Mouse (Mus musculus): ENCODE results near the gene Tlr12. TPM values are rescaled to one million over a fixed set of nuclear protein-coding genes. Genes with fewer than 3 reads are reported as not detected.
"Not testable (repeated sequence)": the region's sequence is repeated elsewhere in the genome, so short reads cannot be mapped to it uniquely, and the experiment has no call there.

Tlr12 gene
- polyA plus RNA-seq (2015; fragmentation: Nextera tagmentation; extraction: Ambion mirVana): 2.2 and 2.4 TPM in 2 replicates

DNA sequence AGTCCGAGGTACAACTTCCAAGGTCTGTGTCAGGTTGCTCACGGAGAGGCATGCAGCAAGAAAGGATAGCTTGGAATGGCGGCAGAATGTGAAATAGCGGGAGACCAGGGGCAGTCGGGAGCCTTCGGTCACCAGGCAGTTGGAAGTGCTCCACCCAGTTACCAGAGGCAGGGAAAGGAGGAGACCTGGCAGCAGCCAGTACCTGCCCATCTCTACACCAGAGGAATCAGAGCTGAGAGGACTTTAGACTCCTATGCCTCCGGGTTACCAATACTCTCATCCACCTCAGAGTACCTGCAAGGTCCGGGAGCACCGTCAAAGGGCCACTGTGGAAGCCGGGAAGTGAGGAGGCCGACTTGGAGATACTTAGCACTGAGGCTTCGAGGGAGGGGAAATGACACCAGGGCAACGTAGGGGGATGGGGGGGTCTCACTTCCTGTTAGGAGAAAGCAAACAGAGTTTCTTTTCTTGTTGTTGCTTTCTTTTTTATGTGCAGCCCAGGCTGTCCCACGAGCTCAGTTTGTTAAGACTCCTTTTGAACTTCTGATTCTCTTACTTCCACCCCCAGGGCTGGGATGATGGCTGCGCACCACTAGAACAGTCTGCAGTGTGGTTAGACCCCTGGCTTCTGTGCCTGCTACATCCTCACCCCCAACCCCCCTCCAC lies at the start of gene Tlr12:
TSS of gene Tlr12 (minus strand) at position 374 of the 666 bp plus-strand sequence.
- Histone ChIP-seq H3K27me3 (replicated peaks) (no peaks in the 10 kb centered on the region), H3K27ac (peak within 1 kb of the TSS; percentile 48; the same call in 1 of the 2 replicates), H3K4me3 (replicated peaks) (no peak within 1 kb of the TSS), H3K9ac (no peak within 1 kb of the TSS), H3K4me2 (replicated peaks) (peak within 1 kb of the TSS; percentile 11; the same call in 1 of the 2 replicates), H3K9me3 (no peaks in the 10 kb centered on the region), H3K36me3 (no peaks in the 10 kb centered on the region), H3K4me1 (replicated peaks) (peaks cover 10% of the 10 kb centered on the region)
- 0 out of 2 replicates have a peak, but pooled peaks have one; percentile 18 for ATAC-seq
- WGBS: 44% methylated on average over 15 of the region's 15 CpGs

DNA sequence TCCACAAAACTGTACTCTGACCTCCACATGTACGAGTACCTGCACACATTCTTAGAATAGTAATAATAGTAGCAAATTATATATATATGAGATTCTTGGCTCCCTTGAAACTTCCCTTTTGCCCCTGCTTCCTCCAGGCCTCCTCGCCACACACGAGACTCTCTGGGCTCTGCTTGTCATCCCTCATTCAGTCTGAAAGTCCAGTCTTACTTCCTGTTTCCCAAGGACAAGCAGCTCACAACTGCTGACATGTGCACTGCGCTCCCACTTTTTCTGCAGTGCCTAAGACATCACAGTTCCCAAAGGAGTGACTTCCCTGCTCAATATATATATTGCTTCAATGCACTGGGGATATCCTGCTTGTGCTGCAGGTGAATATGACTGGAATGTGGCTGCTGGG lies 48.8 kb upstream of the Tlr12 start:
- H3K9ac ChIP-seq; H3K36me3 ChIP-seq; H3K4me3 ChIP-seq (replicated peaks); H3K4me2 ChIP-seq (replicated peaks); H3K27me3 ChIP-seq (replicated peaks); H3K27ac ChIP-seq; H3K9me3 ChIP-seq: not testable (repeated sequence)
- WGBS: 35% methylated on average over 4 of the region's 4 CpGs
- ATAC-seq: peak; percentile 65; the same call in 1 of the 2 replicates
- H3K4me1 ChIP-seq (replicated peaks): 0 out of 2 replicates have a peak, but pooled peaks cover 14% of the 10 kb centered on the region

DNA sequence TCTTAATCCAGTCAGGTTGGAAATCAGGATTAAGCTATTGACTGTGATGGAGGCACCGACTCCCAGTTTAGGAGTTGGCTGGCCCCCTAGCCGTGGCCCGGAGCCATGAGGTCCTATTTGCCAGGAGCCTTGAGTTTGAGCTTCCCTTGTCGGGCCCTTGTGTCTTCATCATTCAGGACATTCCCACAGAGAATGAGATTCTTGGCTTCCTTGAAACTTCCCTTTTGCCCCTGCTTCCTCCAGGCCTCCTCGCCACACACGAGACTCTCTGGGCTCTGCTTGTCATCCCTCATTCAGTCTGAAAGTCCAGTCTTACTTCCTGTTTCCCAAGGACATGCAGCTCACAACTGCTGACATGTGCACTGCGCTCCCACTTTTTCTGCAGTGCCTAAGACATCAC lies 47.9 kb upstream of the Tlr12 start:
- 50% methylated on average over 7 of the region's 7 CpGs for WGBS
- H3K4me3 ChIP-seq (replicated peaks); H3K27me3 ChIP-seq (replicated peaks); H3K4me2 ChIP-seq (replicated peaks); H3K9ac ChIP-seq; H3K9me3 ChIP-seq; H3K4me1 ChIP-seq (replicated peaks); H3K36me3 ChIP-seq; H3K27ac ChIP-seq: not testable (repeated sequence)
- ATAC-seq: peak; percentile 59; the same call in 1 of the 2 replicates

DNA sequence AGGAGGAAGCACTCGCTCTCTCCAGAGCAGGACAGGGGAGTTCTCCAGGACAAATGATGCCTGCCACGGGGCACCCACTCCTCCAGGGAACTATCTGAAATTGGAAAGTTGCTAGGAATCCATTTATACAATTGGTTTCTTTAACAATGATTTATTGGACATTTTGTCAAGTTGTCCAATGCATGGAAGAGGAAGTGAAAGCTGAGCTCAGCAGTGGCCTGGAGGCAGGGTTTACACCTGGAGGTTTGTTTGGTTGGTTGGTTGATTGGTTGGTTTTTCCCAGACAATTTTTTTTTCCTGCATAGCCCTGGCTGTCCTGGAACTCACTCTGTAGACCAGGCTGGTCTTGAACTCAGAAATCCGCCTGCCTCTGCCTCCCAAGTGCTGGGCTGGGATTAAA lies 45.6 kb upstream of the Tlr12 start:
- 64% methylated on average over 3 of the region's 3 CpGs for WGBS
- Histone ChIP-seq H3K27ac (no peak overlapping the region), H3K27me3 (replicated peaks) (no peaks in the 10 kb centered on the region), H3K36me3 (no peaks in the 10 kb centered on the region), H3K4me2 (replicated peaks) (no peak overlapping the region), H3K9ac (no peak overlapping the region), H3K4me1 (replicated peaks) (0 out of 2 replicates have a peak, but pooled peaks cover 2% of the 10 kb centered on the region), H3K9me3 (no peaks in the 10 kb centered on the region), H3K4me3 (replicated peaks) (no peak overlapping the region)
- no peak for ATAC-seq

DNA sequence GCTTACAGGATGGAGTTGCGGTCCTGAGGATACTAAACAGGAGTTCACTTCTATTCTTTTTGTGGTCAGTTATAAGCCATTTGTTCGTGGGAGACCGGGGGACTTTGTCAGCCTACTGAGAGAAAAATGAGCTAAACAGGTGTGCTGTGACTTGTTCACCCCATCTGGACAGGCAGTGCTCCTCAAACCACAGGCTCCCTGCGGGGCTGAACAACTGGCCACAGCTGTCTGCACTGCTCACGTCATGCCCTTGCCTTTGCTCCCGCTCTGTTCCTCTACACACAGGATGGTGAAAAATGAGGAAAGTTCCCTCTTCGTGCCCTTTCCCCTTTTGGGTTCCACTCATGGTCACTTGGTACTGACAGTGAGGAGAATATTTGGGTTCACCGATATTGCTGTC lies 42.6 kb upstream of the Tlr12 start:
- ATAC-seq: no peak
- H3K9me3 ChIP-seq: no peaks in the 10 kb centered on the region
- no peak overlapping the region for H3K9ac ChIP-seq
- H3K27me3 ChIP-seq (replicated peaks): no peaks in the 10 kb centered on the region
- no peak overlapping the region for H3K4me3 ChIP-seq (replicated peaks)
- 92% methylated on average over 8 of the region's 8 CpGs for WGBS
- no peaks in the 10 kb centered on the region for H3K36me3 ChIP-seq
- no peaks in the 10 kb centered on the region for H3K4me1 ChIP-seq (replicated peaks)
- H3K4me2 ChIP-seq (replicated peaks): no peak overlapping the region
- no peak overlapping the region for H3K27ac ChIP-seq

DNA sequence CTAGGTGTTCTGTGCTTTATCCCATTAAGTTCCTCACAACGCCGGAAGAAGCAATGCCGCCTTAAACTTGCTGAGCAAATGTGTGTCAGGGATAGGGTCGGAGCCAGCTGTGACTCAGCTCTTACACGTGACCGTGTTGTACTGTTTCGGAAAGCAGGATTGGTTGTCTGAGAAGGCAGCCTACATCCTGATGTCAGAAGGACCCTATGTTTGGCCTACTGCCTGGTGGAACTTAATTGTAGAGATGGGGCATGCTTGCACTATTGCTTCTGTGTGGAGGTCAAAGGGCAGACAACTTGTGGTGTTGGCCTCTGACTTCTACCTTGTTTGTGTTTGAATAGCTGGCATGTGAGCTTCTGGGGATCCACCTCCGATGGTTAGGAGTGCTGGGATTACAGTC lies 41.8 kb upstream of the Tlr12 start:
- H3K27ac ChIP-seq: no peak overlapping the region
- H3K9me3 ChIP-seq: no peaks in the 10 kb centered on the region
- H3K27me3 ChIP-seq (replicated peaks): no peaks in the 10 kb centered on the region
- H3K4me1 ChIP-seq (replicated peaks): no peaks in the 10 kb centered on the region
- no peak overlapping the region for H3K4me2 ChIP-seq (replicated peaks)
- WGBS: 82% methylated on average over 8 of the region's 8 CpGs
- no peak overlapping the region for H3K9ac ChIP-seq
- ATAC-seq: no peak
- no peaks in the 10 kb centered on the region for H3K36me3 ChIP-seq
- no peak overlapping the region for H3K4me3 ChIP-seq (replicated peaks)

DNA sequence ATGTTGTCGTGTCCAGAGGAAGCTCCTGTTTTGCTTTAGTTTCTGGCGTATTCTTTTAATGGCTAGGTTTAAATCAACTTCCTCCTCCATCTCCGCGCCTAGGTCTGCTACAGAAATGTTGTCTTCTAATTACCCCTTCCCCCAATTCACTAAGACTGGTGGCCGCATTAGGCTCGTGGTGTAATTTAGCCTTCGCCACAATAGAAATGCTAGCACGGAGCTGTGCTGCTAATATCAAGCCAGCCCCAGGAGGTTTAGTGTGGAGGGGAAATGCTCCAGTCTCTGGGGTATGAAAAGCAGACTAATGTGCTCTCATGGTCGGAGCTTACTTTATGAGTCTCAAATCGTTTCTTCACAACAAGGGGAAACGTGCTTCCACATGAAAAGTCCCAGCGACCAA lies 37.0 kb upstream of the Tlr12 start:
- peak overlapping the region; percentile 81 for H3K9ac ChIP-seq
- no peaks in the 10 kb centered on the region for H3K36me3 ChIP-seq
- no peak overlapping the region for H3K27ac ChIP-seq
- H3K9me3 ChIP-seq: no peaks in the 10 kb centered on the region
- H3K4me2 ChIP-seq (replicated peaks): peak overlapping the region; percentile 97
- whole genome bisulfite sequencing: 5% methylated on average over 12 of the region's 12 CpGs
- no peaks in the 10 kb centered on the region for H3K27me3 ChIP-seq (replicated peaks)
- no peak for ATAC-seq
- peak overlapping the region; percentile 74 for H3K4me3 ChIP-seq (replicated peaks)
- peaks cover 13% of the 10 kb centered on the region for H3K4me1 ChIP-seq (replicated peaks)

DNA sequence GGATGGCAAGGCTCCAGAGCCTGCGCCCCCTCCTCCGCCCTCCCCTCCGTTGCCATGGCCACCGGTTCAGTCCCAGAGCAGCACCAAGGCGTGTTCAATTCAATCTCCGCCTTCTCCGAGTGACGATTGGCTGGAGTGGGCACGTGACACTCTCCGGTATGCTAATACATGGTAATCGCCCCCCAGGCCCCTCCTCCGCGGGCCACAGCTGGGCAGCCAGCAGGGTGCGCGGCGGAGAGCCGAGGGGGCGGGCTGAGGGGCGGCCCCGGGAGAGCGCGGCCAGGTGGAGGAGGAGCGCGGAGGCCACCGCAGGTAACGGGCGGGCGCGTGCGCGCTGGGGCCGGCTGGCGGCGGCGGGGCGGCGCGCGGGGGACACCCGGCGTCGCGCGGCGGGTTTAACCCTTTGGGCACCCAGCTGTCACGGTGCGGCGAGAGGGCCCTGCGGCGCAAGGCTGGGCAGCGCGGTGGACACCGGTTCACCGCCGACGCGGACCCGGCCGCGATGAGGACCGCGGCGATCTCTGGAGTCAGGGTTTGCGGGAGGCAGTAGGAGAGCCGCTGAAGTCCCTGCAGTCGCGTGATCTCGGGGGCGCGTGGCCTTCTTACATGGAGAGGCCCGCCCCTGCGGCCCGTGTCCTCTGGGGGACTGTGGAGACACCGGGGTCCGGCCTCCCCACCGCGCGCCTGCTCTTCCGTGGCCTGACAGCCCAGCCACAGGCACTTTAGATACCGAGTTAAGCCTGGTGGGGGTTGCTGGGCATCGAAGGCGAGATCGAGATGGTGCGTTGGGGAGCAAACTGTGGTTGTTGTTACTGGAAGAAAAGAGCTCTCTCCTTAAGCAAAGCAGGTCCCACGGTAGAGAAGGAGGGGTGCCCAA lies 36.3 kb upstream of the Tlr12 start, which contains the start of gene Phc2:
TSS of gene Phc2 (plus strand) at position 198 of the 877 bp plus-strand sequence.
- peaks cover 13% of the 10 kb centered on the region for H3K4me1 ChIP-seq (replicated peaks)
- H3K27ac ChIP-seq: peak within 1 kb of the TSS; percentile 52
- ATAC-seq: peak; percentile 99
- peak within 1 kb of the TSS; percentile 97 for H3K4me2 ChIP-seq (replicated peaks)
- no peaks in the 10 kb centered on the region for H3K36me3 ChIP-seq
- under 1% methylated on average over 69 of the region's 85 CpGs for WGBS
- H3K9ac ChIP-seq: peak within 1 kb of the TSS; percentile 81
- no peaks in the 10 kb centered on the region for H3K9me3 ChIP-seq
- peak within 1 kb of the TSS; percentile 74 for H3K4me3 ChIP-seq (replicated peaks)
- no peaks in the 10 kb centered on the region for H3K27me3 ChIP-seq (replicated peaks)

DNA sequence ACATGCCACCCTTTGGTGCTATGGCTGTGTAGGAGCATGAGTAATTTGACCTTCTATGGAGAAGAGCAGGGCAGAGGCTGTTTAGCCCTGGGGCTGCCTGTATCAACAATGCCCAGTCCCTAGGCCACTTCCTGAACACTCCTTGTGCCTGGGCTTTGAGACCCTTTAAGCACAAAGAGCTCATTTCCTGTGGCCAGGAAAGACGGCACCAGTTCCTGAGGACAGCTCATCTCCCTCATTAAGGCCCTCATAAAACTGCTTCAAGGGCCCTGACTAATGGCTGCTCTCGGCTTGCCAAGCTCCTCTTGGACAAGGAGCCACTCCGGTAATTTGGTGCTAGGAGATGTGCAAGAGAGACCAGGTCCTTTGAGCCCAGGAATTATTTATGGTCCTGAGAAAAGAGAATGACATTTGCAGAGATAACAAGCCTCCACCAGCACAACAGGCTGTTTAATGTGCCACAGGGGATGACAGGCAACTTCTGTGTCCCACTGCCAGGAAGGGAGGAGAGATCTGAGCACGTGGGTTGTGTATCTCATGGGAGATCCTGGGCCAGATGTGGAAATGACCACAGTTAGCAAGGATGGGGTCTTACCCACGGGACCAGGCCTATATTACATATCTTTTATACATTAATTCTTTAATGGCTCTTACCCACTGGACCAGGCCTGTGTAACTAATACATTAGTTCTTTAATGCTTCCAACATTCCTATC lies 34.3 kb upstream of the Tlr12 start:
- no peak overlapping the region for H3K4me3 ChIP-seq (replicated peaks)
- H3K36me3 ChIP-seq: no peaks in the 10 kb centered on the region
- H3K9ac ChIP-seq: no peak overlapping the region
- H3K27ac ChIP-seq: peak overlapping the region; percentile 56
- H3K4me1 ChIP-seq (replicated peaks): peaks cover 23% of the 10 kb centered on the region
- 23% methylated on average over 5 of the region's 5 CpGs for WGBS
- no peak for ATAC-seq
- H3K4me2 ChIP-seq (replicated peaks): no peak overlapping the region
- no peaks in the 10 kb centered on the region for H3K9me3 ChIP-seq
- H3K27me3 ChIP-seq (replicated peaks): no peaks in the 10 kb centered on the region

DNA sequence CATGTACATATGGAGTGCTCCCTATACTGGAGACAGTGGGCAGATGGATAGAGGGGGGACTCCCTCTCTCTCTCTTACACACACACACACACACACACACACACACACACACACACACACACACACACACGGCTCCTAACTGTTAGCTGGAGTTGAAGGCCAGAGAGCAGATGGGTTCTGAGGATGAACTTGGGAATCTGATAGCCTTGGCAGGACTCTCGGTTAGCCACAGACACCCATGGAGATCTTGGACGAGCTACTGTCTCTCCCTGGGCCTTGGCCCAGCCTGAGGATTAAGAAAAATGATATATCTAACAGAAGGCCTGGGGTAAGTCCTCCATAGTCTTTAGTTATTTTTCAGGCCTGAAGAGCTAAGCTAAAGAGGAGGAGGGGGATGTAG lies 33.1 kb upstream of the Tlr12 start:
- ATAC-seq: no peak
- Histone ChIP-seq H3K36me3 (no peaks in the 10 kb centered on the region), H3K9me3 (no peaks in the 10 kb centered on the region), H3K4me3 (replicated peaks) (no peak overlapping the region), H3K27me3 (replicated peaks) (no peaks in the 10 kb centered on the region), H3K9ac (no peak overlapping the region), H3K4me2 (replicated peaks) (no peak overlapping the region), H3K4me1 (replicated peaks) (peaks cover 27% of the 10 kb centered on the region), H3K27ac (no peak overlapping the region)
- WGBS: 52% methylated on average over 3 of the region's 3 CpGs

DNA sequence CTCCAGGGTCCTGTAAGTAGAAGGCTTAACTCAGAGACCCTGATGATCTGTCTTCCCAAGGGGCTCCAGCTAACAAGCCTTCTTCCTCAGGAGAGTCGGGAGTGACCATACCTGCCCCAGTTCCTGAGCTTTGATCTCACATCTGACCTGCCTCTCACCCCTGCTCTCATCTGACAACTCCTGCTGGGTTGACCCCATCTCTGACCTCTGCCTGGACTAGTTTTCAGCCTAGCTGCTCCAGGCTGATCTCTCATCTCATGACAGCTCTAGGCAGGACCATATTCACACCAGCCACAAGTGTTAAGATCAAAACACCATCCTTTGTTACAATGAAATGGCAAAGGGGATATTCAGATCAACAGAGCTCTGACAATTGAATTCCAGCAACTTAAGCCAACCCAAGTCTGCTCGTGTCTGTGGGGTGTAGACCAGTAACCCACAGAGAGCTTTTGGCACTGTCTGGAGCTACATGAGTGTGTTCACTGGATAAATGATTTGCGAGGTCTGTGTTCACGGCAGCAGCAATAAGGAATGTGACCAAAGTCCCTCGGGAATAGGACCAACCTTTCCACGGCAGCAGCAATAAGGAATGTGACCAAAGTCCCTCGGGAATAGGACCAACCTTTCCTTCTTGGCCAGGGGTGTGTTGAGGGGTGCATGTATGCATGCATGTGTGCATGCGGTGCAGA lies 30.3 kb upstream of the Tlr12 start:
- peak; percentile 67 for ATAC-seq
- 42% methylated on average over 8 of the region's 8 CpGs for WGBS
- H3K36me3 ChIP-seq: no peaks in the 10 kb centered on the region
- H3K4me2 ChIP-seq (replicated peaks): no peak overlapping the region
- peaks cover 21% of the 10 kb centered on the region for H3K4me1 ChIP-seq (replicated peaks)
- H3K27me3 ChIP-seq (replicated peaks): no peaks in the 10 kb centered on the region
- no peaks in the 10 kb centered on the region for H3K9me3 ChIP-seq
- no peak overlapping the region for H3K9ac ChIP-seq
- H3K4me3 ChIP-seq (replicated peaks): no peak overlapping the region
- no peak overlapping the region for H3K27ac ChIP-seq

All from intestine, embryonic 15.5 days (tissue).